Mouse (Mus musculus) intestine, postnatal 0 days (tissue): ENCODE results near the gene Dr1. TPM values are rescaled to one million over a fixed set of nuclear protein-coding genes. Genes with fewer than 3 reads are reported as not detected.

ENCODE experiments used
- ATAC-seq: fragments of 200-750 bp; cut with Nextera tagmentation; 2 replicates; pipeline ENCODE4 v1.8.0; 2017; ENCODE audit warnings: mild to moderate bottlenecking, moderate TSS enrichment, moderate library complexity
- H3K27ac ChIP-seq: fragments of 300-500 bp; sonication (generic); 2 replicates; pipeline ENCODE4 v1.5.1; 2014; ENCODE audit warnings: mild to moderate bottlenecking, low read depth, low read length, moderate library complexity
- H3K27me3 ChIP-seq: fragments of 300-500 bp; sonication (generic); replicated peaks from 2 replicates; pipeline ENCODE4 v1.6.1; 2014; ENCODE audit warnings: low read length, mixed read lengths; ENCODE audit not compliant: control insufficient read depth, insufficient read depth
- H3K36me3 ChIP-seq: fragments of 300-500 bp; sonication (generic); 2 replicates; pipeline ENCODE4 v1.6.1; 2014; ENCODE audit warnings: mild to moderate bottlenecking, moderate library complexity; ENCODE audit not compliant: control insufficient read depth, insufficient read depth
- H3K4me1 ChIP-seq: fragments of 300-500 bp; sonication (generic); replicated peaks from 2 replicates; pipeline ENCODE4 v1.6.1; 2014; ENCODE audit warnings: antibody characterized with exemption, low read length, mixed read lengths; ENCODE audit not compliant: control insufficient read depth, insufficient read depth
- H3K4me2 ChIP-seq: fragments of 300-500 bp; sonication (generic); replicated peaks from 2 replicates; pipeline ENCODE4 v1.6.1; 2014; ENCODE audit warnings: low read depth, mild to moderate bottlenecking, moderate library complexity
- H3K4me3 ChIP-seq: fragments of 300-500 bp; sonication (generic); 2 replicates; pipeline ENCODE4 v1.5.1; 2014; ENCODE audit warnings: low read depth, low read length
- H3K9ac ChIP-seq: fragments of 300-500 bp; sonication (generic); 2 replicates; pipeline ENCODE4 v1.6.1; 2014; ENCODE audit warnings: mild to moderate bottlenecking, low read depth, low read length
- H3K9me3 ChIP-seq: fragments of 300-500 bp; sonication (generic); 2 replicates; pipeline ENCODE4 v1.6.1; 2016; ENCODE audit warnings: mixed run types; ENCODE audit not compliant: control insufficient read depth
- CTCF ChIP-seq: sonication (generic); IDR thresholded peaks from 2 replicates; pipeline ENCODE4 v1.5.1; 2016; ENCODE audit warnings: low read depth, mild to moderate bottlenecking, control low read depth, antibody characterized with exemption, moderate library complexity
- WGBS: fragments of 180-500 bp; shearing (Covaris S2); extraction: QIAGEN DNeasy Blood & Tissue Kit; methylation state at CpG from one replicate; pipeline ENCODE4 v1.1.7; 2014; 5-methylcytosine and 5-hydroxymethylcytosine counted together
- polyA plus RNA-seq: library from polyadenylated mRNA; unstranded; fragments of >200 nt; fragmentation: Nextera tagmentation; extraction: Ambion mirVana; gene quantifications from 2 replicates; pipeline ENCODE4 v1.2.1, GENCODE M21; 2015

Gene Dr1
- polyA plus RNA-seq, result 29.8 and 31.8 TPM in 2 replicates

DNA sequence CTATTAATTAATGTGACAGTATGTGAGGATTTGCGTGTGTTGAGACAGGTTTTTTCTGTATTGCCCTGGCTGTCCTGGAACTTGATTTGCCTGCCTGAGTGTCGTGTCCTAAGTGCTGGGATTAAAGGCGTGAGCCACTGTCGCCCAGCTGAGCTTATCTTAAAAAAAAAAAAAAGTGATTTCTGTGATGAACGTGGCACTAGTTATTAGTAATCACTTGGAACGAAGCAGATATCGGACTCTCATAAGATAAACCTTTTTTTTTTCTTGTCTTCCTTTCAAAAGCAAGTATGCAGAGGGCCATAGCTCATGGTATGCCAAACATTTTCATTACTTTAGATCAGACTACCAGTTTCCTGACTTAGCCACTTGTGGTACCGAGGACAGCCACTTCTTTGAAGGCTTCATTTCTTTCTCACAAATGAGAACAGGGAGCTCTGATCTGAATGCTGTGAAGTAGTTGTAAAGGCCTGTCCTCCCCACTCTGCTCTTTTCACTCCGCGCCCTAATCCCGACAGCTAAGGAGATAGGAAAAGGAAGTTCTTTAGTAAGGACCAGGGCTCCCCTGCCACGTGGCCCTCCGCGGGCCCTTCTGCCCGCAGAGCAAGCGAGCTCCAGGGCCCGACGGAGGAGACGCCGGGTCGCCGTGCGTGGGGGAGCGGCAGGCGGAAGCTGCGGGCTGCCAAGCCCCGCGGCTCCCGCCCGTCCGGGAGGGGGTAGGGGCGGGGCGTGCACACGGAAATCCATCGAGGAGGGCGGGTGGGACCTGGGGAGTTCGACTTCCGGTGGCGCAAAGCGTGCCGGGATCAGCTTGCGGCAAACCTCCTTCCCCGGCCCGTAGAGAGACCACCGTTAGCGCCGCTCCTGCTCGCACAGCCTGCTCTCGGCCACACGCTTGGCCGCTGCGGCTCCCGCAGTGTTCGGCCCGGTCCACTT is at the start of gene Dr1:
Dr1 (plus strand) TSS at position 771 of the 936 bp plus-strand sequence.
- Histone ChIP-seq H3K27me3 (no peaks in the 10 kb centered on the region), H3K4me1 (0 out of 2 replicates have a peak, but pooled peaks cover 4% of the 10 kb centered on the region), H3K4me3 (peak within 1 kb of the TSS; percentile 95), H3K27ac (peak within 1 kb of the TSS; percentile 94), H3K36me3 (no peaks in the 10 kb centered on the region), H3K9me3 (no peaks in the 10 kb centered on the region), H3K4me2 (peak within 1 kb of the TSS; percentile 88), H3K9ac (peak within 1 kb of the TSS; percentile 97)
- WGBS, result 2% methylated on average over 51 of the region's 55 CpGs
- peak; percentile 96 for ATAC-seq
- TF ChIP-seq CTCF, result no peak

DNA sequence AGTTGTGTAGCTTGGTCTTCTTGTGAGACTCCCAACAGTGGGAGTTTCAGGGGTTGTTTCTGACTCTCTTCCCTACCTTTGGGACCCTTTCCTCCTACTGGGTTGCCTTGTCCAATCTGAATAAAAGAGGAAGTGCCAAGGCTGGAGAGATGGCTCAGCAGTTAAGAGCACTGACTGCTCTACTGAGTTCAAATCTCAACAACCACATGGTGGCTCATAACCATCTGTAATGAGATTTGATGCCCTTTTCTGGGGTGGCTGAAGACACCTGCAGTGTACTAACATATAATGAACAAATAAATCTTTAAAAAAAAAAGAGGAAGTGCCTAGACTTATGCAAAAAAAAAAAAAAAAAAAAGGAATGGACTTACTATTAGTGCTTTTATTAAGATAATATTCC is 44.6 kb upstream of the Dr1 start:
- no peak overlapping the region for H3K4me2 ChIP-seq
- no peak overlapping the region for H3K4me3 ChIP-seq
- ATAC-seq, result no peak
- H3K36me3 ChIP-seq, result no peaks in the 10 kb centered on the region
- no peaks in the 10 kb centered on the region for H3K27me3 ChIP-seq
- H3K4me1 ChIP-seq, result no peaks in the 10 kb centered on the region
- H3K9me3 ChIP-seq, result no peaks in the 10 kb centered on the region
- H3K27ac ChIP-seq, result no peak overlapping the region
- H3K9ac ChIP-seq, result no peak overlapping the region
- no peak for TF ChIP-seq CTCF

DNA sequence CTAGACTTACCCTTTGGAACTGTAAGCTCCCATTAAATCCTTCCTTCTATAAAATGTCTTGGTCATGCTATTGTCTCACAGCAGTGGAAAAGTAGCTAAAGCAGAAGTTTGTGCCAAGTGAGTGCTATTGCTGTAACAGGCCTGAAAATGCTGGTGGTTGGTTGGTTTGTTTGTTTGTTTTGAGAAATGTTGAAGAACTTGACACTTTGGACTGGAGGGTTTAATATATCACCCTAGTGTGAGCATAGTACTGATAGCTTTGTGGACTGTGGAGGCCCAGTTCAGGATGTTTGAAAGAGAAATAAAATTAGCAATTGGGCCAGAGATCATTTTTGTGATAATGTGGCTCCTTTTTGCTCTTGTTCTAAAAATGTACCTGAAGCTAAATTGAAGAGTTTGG is 42.5 kb upstream of the Dr1 start:
- H3K9me3 ChIP-seq, result no peaks in the 10 kb centered on the region
- H3K4me1 ChIP-seq, result no peaks in the 10 kb centered on the region
- ATAC-seq, result no peak
- H3K27ac ChIP-seq, result no peak overlapping the region
- no peaks in the 10 kb centered on the region for H3K36me3 ChIP-seq
- no peaks in the 10 kb centered on the region for H3K27me3 ChIP-seq
- no peak for TF ChIP-seq CTCF
- H3K9ac ChIP-seq, result no peak overlapping the region
- no peak overlapping the region for H3K4me3 ChIP-seq
- no peak overlapping the region for H3K4me2 ChIP-seq

DNA sequence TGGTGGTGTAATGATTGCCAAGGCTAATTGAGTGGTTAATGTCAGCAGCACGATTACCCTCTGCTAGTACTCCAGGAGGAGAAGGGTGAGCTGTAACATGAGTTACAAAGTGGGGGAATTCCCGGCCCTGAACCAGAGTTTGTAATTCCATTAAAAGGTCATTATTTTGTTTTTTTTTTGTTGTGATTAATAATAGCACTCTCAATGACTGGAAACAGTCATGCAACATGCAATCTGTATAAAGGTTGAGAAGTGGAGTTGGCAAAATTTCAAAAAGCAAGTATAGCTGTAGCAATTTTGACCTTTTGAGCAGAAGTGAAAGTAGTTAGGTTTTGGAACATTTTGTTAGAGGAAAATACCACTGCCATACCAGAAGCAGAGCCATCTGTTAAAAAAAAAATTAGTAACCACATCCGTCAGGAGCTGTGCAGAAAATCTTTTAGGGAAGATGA is 22.4 kb upstream of the Dr1 start:
- Histone ChIP-seq H3K4me3 (no peak overlapping the region), H3K9ac (no peak overlapping the region), H3K4me2 (no peak overlapping the region), H3K4me1 (no peaks in the 10 kb centered on the region), H3K27ac (no peak overlapping the region), H3K9me3 (no peaks in the 10 kb centered on the region), H3K27me3 (no peaks in the 10 kb centered on the region), H3K36me3 (no peaks in the 10 kb centered on the region)
- WGBS, result 47% methylated on average over 3 of the region's 3 CpGs
- no peak for TF ChIP-seq CTCF
- ATAC-seq, result no peak

DNA sequence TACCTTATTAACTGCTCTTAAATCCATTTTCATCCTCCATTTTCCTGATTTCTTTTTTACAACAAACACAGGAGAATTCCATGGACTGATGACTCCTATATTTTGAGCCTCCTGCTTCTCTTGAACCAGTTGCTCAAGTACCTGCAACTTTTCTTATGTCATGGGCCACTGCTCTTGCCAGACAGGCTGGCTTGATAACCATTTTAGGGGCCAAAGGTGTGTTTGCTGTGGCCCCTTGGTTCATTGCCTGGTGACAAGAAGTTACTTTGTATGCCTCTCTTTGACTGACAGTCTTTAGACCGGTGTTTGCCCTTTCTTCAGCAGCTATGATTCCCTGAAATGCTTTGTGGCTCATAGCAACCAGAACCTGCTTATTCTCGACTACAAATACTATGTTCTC is 18.7 kb upstream of the Dr1 start:
- TF ChIP-seq CTCF, result no peak
- 31% methylated on average over 2 of the region's 2 CpGs for WGBS

DNA sequence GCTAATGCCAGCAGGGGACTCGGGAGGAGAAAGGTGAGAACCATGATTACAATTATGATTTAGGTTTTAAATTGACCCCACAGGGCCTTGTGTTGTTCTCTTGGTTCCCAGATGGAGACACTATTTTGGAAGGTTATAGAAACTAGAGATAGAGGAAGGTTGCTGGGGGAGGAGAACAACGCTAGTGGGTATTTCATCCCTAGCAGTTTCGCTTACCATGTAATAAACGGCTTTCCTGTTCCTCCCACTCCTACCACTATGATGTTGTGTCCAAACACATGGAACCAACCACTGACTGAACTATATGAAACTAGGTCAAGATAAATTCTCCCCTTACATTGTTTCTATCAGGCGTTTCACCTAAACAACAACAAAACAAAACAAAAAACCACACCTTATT is 13.4 kb upstream of the Dr1 start:
- Histone ChIP-seq H3K4me2 (no peak overlapping the region), H3K27me3 (no peaks in the 10 kb centered on the region), H3K4me3 (no peak overlapping the region), H3K9ac (no peak overlapping the region), H3K27ac (no peak overlapping the region), H3K9me3 (no peaks in the 10 kb centered on the region), H3K4me1 (no peaks in the 10 kb centered on the region), H3K36me3 (no peaks in the 10 kb centered on the region)
- no peak for TF ChIP-seq CTCF
- WGBS, result 71% methylated on average over 5 of the region's 5 CpGs
- no peak for ATAC-seq

More for the DNA sequence above, 18.7 kb upstream of the Dr1 start:
- Histone ChIP-seq H3K4me1 (no peaks in the 10 kb centered on the region), H3K36me3 (no peaks in the 10 kb centered on the region), H3K4me2 (no peak overlapping the region), H3K9me3 (no peaks in the 10 kb centered on the region), H3K27ac (no peak overlapping the region), H3K9ac (no peak overlapping the region), H3K4me3 (no peak overlapping the region), H3K27me3 (no peaks in the 10 kb centered on the region)
- ATAC-seq, result no peak
